ENCODE assay signal across 28 mouse cellular contexts in genomic region chr8:118477587-118477986, GRCm38 (mm10).
A peak's percentile ranks its signal among the peaks of the same experiment; 100 is the strongest.
DNase-seq lines count a peak whose midpoint lies in the region; ATAC-seq and TF ChIP-seq lines count a peak whose summit lies in the region.
"Had no signal": no experiment of that assay in that cellular context is flagged by ENCODE, and none has a peak within 500 bp of the region (broad histone marks: within the 10 kb centered on the region; RNA-seq: fewer than 3 reads in every experiment).

No protein-coding gene starts in this region.

- H3K36me3 ChIP-seq in heart, embryonic 13.5 days: no peaks in the 10 kb centered on the region
- H3K36me3 ChIP-seq in hindbrain, embryonic 11.5 days (ENCODE audit: control insufficient read depth, insufficient read depth, low read length): no peaks in the 10 kb centered on the region
- no peaks in the 10 kb centered on the region for H3K36me3 ChIP-seq in hindbrain, embryonic 10.5 days
- H3K36me3 ChIP-seq: hindbrain, embryonic 13.5 days; limb, embryonic 10.5 days; limb, embryonic 15.5 days; liver, embryonic 13.5 days; midbrain, embryonic 15.5 days; neural tube, embryonic 12.5 days had no signal

- peaks cover 31% of the 10 kb centered on the region for H3K4me1 ChIP-seq in heart, embryonic 13.5 days
- no peaks in the 10 kb centered on the region for H3K4me1 ChIP-seq in hindbrain, embryonic 11.5 days (replicated peaks; ENCODE audit: control insufficient read depth, insufficient read depth, low read length)
- no peaks in the 10 kb centered on the region for H3K4me1 ChIP-seq in hindbrain, embryonic 10.5 days (replicated peaks)
- H3K4me1 ChIP-seq: limb, embryonic 10.5 days; limb, embryonic 15.5 days; liver, embryonic 13.5 days; megakaryocyte, embryonic 14.5 days; neural tube, embryonic 12.5 days had no signal

- ATAC-seq in frontal cortex, adult (ENCODE audit: low TSS enrichment): peak; percentile 55; the same call in 1 of the 2 replicates
- ATAC-seq in heart, embryonic 13.5 days (ENCODE audit: extremely low read depth, insufficient number of reproducible peaks, low FRiP score, low TSS enrichment): no peak
- no peak for ATAC-seq in hindbrain, embryonic 11.5 days (ENCODE audit: low FRiP score)
- ATAC-seq in megakaryocyte-erythroid progenitor cell, adult 5-6 weeks (replicated peaks; ENCODE audit: low FRiP score, low TSS enrichment, poor library complexity, severe bottlenecking): no peak
- ATAC-seq: forebrain, embryonic 14.5 days; inflammation-experienced regulatory T-cells, adult 6 months; lung, postnatal 0 days; midbrain, embryonic 15.5 days had no signal

- no peaks in the 10 kb centered on the region for H3K27me3 ChIP-seq in heart, embryonic 13.5 days (replicated peaks)
- no peaks in the 10 kb centered on the region for H3K27me3 ChIP-seq in hindbrain, embryonic 11.5 days (ENCODE audit: control insufficient read depth, insufficient read depth, low read length)
- H3K27me3 ChIP-seq in hindbrain, embryonic 10.5 days (ENCODE audit: insufficient read depth, poor library complexity, severe bottlenecking): no peaks in the 10 kb centered on the region
- H3K27me3 ChIP-seq: hindbrain, embryonic 13.5 days; limb, embryonic 15.5 days; liver, embryonic 13.5 days; megakaryocyte, embryonic 14.5 days; midbrain, embryonic 15.5 days; neural tube, embryonic 12.5 days had no signal

- H3K9ac ChIP-seq in heart, embryonic 13.5 days: 0 out of 2 replicates have a peak overlapping the region, but pooled peaks have one; percentile 15
- H3K9ac ChIP-seq in hindbrain, embryonic 11.5 days (ENCODE audit: low read depth, low read length): no peak overlapping the region
- H3K9ac ChIP-seq: hindbrain, embryonic 13.5 days; limb, embryonic 15.5 days; liver, embryonic 13.5 days; midbrain, embryonic 15.5 days; neural tube, embryonic 12.5 days had no signal

- peak overlapping the region; percentile 74 for H3K27ac ChIP-seq in heart, embryonic 13.5 days (replicated peaks)
- no peak overlapping the region for H3K27ac ChIP-seq in hindbrain, embryonic 11.5 days (ENCODE audit: low read depth, low read length)
- no peak overlapping the region for H3K27ac ChIP-seq in hindbrain, embryonic 10.5 days
- H3K27ac ChIP-seq: hindbrain, embryonic 13.5 days; limb, embryonic 10.5 days; limb, embryonic 15.5 days; liver, embryonic 13.5 days; neural tube, embryonic 12.5 days had no signal

- no peak for TF ChIP-seq POLR2A in brain, embryonic 14.5 days (IDR thresholded peaks at IDR 0.05; ENCODE audit: borderline replicate concordance, extremely low read depth, insufficient read depth, insufficient read length, poor library complexity, severe bottlenecking)

- no peaks in the 10 kb centered on the region for H3K9me3 ChIP-seq in heart, embryonic 13.5 days
- H3K9me3 ChIP-seq in hindbrain, embryonic 11.5 days (ENCODE audit: control insufficient read depth, low read length): no peaks in the 10 kb centered on the region
- H3K9me3 ChIP-seq in hindbrain, embryonic 10.5 days: no peaks in the 10 kb centered on the region
- H3K9me3 ChIP-seq: hindbrain, embryonic 13.5 days; limb, embryonic 10.5 days; limb, embryonic 15.5 days; liver, embryonic 13.5 days; midbrain, embryonic 15.5 days; neural tube, embryonic 12.5 days had no signal

- no peak for DNase-seq in frontal cortex, postnatal 14 days (ENCODE audit: low spot score in 2 of 2)
- no peak for DNase-seq in heart, postnatal 36 days
- DNase-seq in hindbrain, embryonic 11.5 days (ENCODE audit: low spot score): peak; percentile 5
- DNase-seq in hindbrain, embryonic 10.5 days (ENCODE audit: low spot score): no peak
- DNase-seq in brain, embryonic 14.5 days (ENCODE audit: low read depth): peak; percentile 61
- DNase-seq: adrenal gland, postnatal 14 days; cerebellum, adult 18-20 months; gastrocnemius, postnatal 10 days; kidney, adult 11 months; kidney, postnatal 14 days; layer of hippocampus, adult 9-11 months; liver, embryonic 13.5 days; lung, adult 18-20 months; lung, postnatal 4 days; thymus, postnatal 4 days had no signal

- 67% methylated on average over 9 of the region's 9 CpGs for whole genome bisulfite sequencing in heart, embryonic 13.5 days
- 81% methylated on average over 9 of the region's 9 CpGs for WGBS in hindbrain, embryonic 11.5 days
- 90% methylated on average over 9 of the region's 9 CpGs for WGBS in hindbrain, embryonic 10.5 days

- intact Hi-C loops in heart, postnatal 36 days (cut with DNase I): no loop called here

- H3K4me3 ChIP-seq in heart, embryonic 13.5 days: no peak overlapping the region
- no peak overlapping the region for H3K4me3 ChIP-seq in hindbrain, embryonic 11.5 days (ENCODE audit: low read depth, low read length)
- H3K4me3 ChIP-seq in hindbrain, embryonic 10.5 days: no peak overlapping the region
- H3K4me3 ChIP-seq: hindbrain, embryonic 13.5 days; limb, embryonic 10.5 days; limb, embryonic 15.5 days; liver, embryonic 13.5 days; megakaryocyte, embryonic 14.5 days; midbrain, embryonic 15.5 days; myocyte; neural tube, embryonic 12.5 days had no signal

- H3K4me2 ChIP-seq in heart, embryonic 13.5 days: 0 out of 2 replicates have a peak overlapping the region, but pooled peaks have one; percentile 40
- no peak overlapping the region for H3K4me2 ChIP-seq in hindbrain, embryonic 11.5 days (replicated peaks; ENCODE audit: low read depth, low read length)
- H3K4me2 ChIP-seq: hindbrain, embryonic 13.5 days; limb, embryonic 15.5 days; liver, embryonic 13.5 days; midbrain, embryonic 15.5 days; neural tube, embryonic 12.5 days had no signal

- no peak for TF ChIP-seq CTCF in brain, embryonic 14.5 days (IDR thresholded peaks at IDR 0.05; ENCODE audit: borderline replicate concordance, extremely low read depth, insufficient read depth, insufficient read length)

Comparison
In these comparisons a context has a peak if more than half of its experiments do, and no peak if none do; other contexts are left out.
1. DNase-seq: peak in hindbrain, embryonic 11.5 days (single experiment) and brain, embryonic 14.5 days (single experiment); none in frontal cortex, postnatal 14 days (0 of 2), heart, postnatal 36 days (0 of 2) and hindbrain, embryonic 10.5 days (single experiment).